Mouse (Mus musculus) myocyte (in vitro differentiated cells): Measurements from ENCODE around the gene Hoxd12.

Source experiments
- E2F4 ChIP-seq: IDR thresholded peaks from one replicate; pipeline ENCODE4 v1.6.1; 2011; ENCODE audit warnings: mild to moderate bottlenecking, control low read depth, moderate library complexity; ENCODE audit not compliant: insufficient read depth
- MAX ChIP-seq: IDR thresholded peaks from one replicate; pipeline ENCODE4 v1.6.1; 2011; ENCODE audit warnings: low read depth, mild to moderate bottlenecking, control low read depth
- MYOD1 ChIP-seq, 3 experiments: IDR thresholded peaks; one replicate each; pipeline ENCODE4 v1.6.1; 2011; ENCODE audit warnings: control low read depth in 2 of 3, low read depth in 2 of 3, mild to moderate bottlenecking in 2 of 3, moderate library complexity in 1 of 3; ENCODE audit not compliant: insufficient read length in 2 of 3, control insufficient read depth in 1 of 3
- MYOG ChIP-seq, 3 experiments: IDR thresholded peaks; one replicate each; pipeline ENCODE4 v1.6.1; 2011; ENCODE audit warnings: control low read depth in 2 of 3, low read depth in 2 of 3, mild to moderate bottlenecking in 2 of 3; ENCODE audit not compliant: insufficient read length in 2 of 3, control insufficient read depth in 1 of 3, insufficient read depth in 1 of 3
- POLR2A ChIP-seq: IDR thresholded peaks from one replicate; pipeline ENCODE4 v1.6.1; 2011; ENCODE audit warnings: low read depth, mild to moderate bottlenecking, control low read depth, moderate library complexity; ENCODE audit not compliant: insufficient read length
- POLR2AphosphoS2 ChIP-seq: IDR thresholded peaks from one replicate; pipeline ENCODE4 v1.6.1; 2011; ENCODE audit warnings: low read depth, control low read depth; ENCODE audit not compliant: insufficient read length
- SRF ChIP-seq: IDR thresholded peaks from one replicate; pipeline ENCODE4 v1.6.1; 2011; ENCODE audit warnings: low read depth; ENCODE audit not compliant: control insufficient read depth, insufficient read length
- USF1 ChIP-seq: IDR thresholded peaks from one replicate; pipeline ENCODE4 v1.6.1; 2011; ENCODE audit warnings: low read depth, mild to moderate bottlenecking, control low read depth, moderate library complexity

DNA sequence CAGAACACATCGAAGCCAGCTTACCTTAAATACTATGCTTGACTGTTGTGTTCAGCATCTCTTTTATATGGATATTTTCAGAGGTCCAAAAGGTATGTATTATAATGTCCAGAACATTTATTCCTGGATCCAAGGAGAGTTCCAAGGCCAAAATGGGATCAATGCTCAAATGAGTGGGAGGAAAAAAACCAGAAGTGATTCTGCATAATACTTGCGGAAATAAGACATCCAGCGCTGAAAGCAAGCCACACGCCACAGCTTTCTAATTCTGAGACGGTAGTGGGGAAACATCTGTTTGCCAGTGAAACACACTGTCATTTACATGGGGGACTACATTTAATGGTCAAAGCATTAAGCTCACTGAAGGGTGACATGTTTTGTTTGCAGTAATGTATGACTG is 32.4 kb upstream of the Hoxd12 start:
- TF ChIP-seq USF1 (no peak), E2F4 (no peak), POLR2A (no peak), MAX (no peak), POLR2AphosphoS2 (no peak), SRF (no peak), MYOD1 (IDR thresholded peaks at IDR 0.05; ENCODE audit: control insufficient read depth in 1 of 3, insufficient read length in 2 of 3, low read depth in 2 of 3) (no peak), MYOG (IDR thresholded peaks at IDR 0.05; ENCODE audit: control insufficient read depth in 1 of 3, insufficient read depth in 1 of 3, insufficient read length in 2 of 3, low read depth in 2 of 3) (no peak)
